Mouse (Mus musculus): ENCODE data around the gene Bloc1s3.

DNA sequence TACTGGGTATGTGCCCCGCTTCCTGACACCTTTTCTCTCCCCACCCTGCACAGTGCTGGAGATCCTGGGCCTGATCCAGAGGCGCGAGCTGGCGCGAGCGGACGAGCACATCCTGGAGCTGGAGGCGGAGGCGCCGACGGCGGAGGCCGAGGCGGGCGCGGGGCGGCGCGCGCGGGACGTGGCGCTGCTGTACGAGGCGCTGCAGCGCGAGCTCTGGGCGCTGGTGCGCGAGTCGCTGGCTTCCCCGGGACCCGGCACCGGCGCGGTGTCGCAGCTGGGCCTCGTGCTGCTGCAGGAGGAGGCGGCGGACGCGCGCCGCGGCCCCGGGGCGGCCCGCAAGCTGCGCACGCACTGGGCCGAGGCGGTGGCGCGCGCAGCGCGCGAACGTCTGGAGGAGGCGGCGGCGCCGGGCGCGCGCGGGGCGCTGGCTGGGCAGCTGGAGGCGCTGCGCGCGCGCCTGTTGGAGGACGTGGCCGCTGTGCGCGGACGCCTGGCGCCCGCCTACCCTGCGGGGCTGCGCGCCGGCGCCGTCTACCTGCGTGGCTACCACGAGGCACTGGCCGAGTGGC, 34.2 kb downstream of the Bloc1s3 start:
- no peak for TF ChIP-seq CTCF (IDR thresholded peaks at IDR 0.05; ENCODE audit: low read depth, low read length)
- TF ChIP-seq POLR2A (IDR thresholded peaks at IDR 0.05; ENCODE audit: borderline replicate concordance, low read depth, low read length): no peak

Data from bone marrow macrophage, adult 2 months (primary cell).